Mouse (Mus musculus): ENCODE results near the gene BC048562. TPM values are rescaled to one million over a fixed set of nuclear protein-coding genes. Genes with fewer than 3 reads are reported as not detected.

BC048562 gene
- total and polyA plus RNA-seq, 2 experiments from 2014 or later = not detected

GRCm38 (mm10) chr9:108492043-108492750, 55.9 kb downstream of the BC048562 start:
- H3K4me1 ChIP-seq (ENCODE audit: insufficient read depth, low read length) = 0 out of 2 replicates have a peak, but pooled peaks cover 9% of the 10 kb centered on the region
- ATAC-seq (ENCODE audit: low FRiP score) (no peak), DNase-seq (ENCODE audit: low spot score) (no peak)
- TF ChIP-seq CTCF (IDR thresholded peaks at IDR 0.05) = no peak
- H3K9me3 ChIP-seq (ENCODE audit: low read length) = no peaks in the 10 kb centered on the region
- 0 out of 2 replicates have a peak overlapping the region, but pooled peaks have one; percentile 84 for H3K9ac ChIP-seq (replicated peaks; ENCODE audit: low read length, poor library complexity, severe bottlenecking)
- WGBS = 82% methylated on average over 16 of the region's 16 CpGs
- no peaks in the 10 kb centered on the region for H3K27me3 ChIP-seq (ENCODE audit: insufficient read depth, low read length)
- no peak overlapping the region for H3K27ac ChIP-seq (ENCODE audit: low read depth, low read length)
- H3K4me3 ChIP-seq (ENCODE audit: low read depth, low read length) = peak overlapping the region; percentile 96
- H3K36me3 ChIP-seq (ENCODE audit: insufficient read depth, low read length) = peaks cover 47% of the 10 kb centered on the region
- peak overlapping the region; percentile 57 for H3K4me2 ChIP-seq (ENCODE audit: low read depth, low read length, poor library complexity, severe bottlenecking)

- no peaks in the 10 kb centered on the region for H3K9me3 ChIP-seq (ENCODE audit: low read length)
- no peak for DNase-seq (ENCODE audit: low spot score)
- ATAC-seq (ENCODE audit: low FRiP score) = no peak
- 97% methylated on average over 8 of the region's 8 CpGs for WGBS
- no peak overlapping the region for H3K9ac ChIP-seq (replicated peaks; ENCODE audit: low read length, poor library complexity, severe bottlenecking)
- H3K4me1 ChIP-seq (ENCODE audit: insufficient read depth, low read length) = 0 out of 2 replicates have a peak, but pooled peaks cover 9% of the 10 kb centered on the region
- no peak overlapping the region for H3K27ac ChIP-seq (ENCODE audit: low read depth, low read length)
- peaks cover 57% of the 10 kb centered on the region for H3K36me3 ChIP-seq (ENCODE audit: insufficient read depth, low read length)
- H3K27me3 ChIP-seq (ENCODE audit: insufficient read depth, low read length) = no peaks in the 10 kb centered on the region
- no peak overlapping the region for H3K4me3 ChIP-seq (ENCODE audit: low read depth, low read length)
- no peak for TF ChIP-seq CTCF (IDR thresholded peaks at IDR 0.05)
- no peak overlapping the region for H3K4me2 ChIP-seq (ENCODE audit: low read depth, low read length, poor library complexity, severe bottlenecking)
These were observed 57.0 kb downstream of the BC048562 start for GRCm38 (mm10) chr9:108493246-108493645.

- Histone ChIP-seq H3K9me3 (ENCODE audit: low read length) (no peaks in the 10 kb centered on the region), H3K27me3 (ENCODE audit: insufficient read depth, low read length) (no peaks in the 10 kb centered on the region), H3K36me3 (ENCODE audit: insufficient read depth, low read length) (peaks cover 67% of the 10 kb centered on the region), H3K4me2 (ENCODE audit: low read depth, low read length, poor library complexity, severe bottlenecking) (no peak overlapping the region), H3K4me1 (ENCODE audit: insufficient read depth, low read length) (0 out of 2 replicates have a peak, but pooled peaks cover 9% of the 10 kb centered on the region), H3K9ac (replicated peaks; ENCODE audit: low read length, poor library complexity, severe bottlenecking) (no peak overlapping the region), H3K4me3 (ENCODE audit: low read depth, low read length) (no peak overlapping the region), H3K27ac (ENCODE audit: low read depth, low read length) (no peak overlapping the region)
- 95% methylated on average over 19 of the region's 19 CpGs for WGBS
- DNase-seq (ENCODE audit: low spot score) (no peak), ATAC-seq (ENCODE audit: low FRiP score) (no peak)
- TF ChIP-seq CTCF (IDR thresholded peaks at IDR 0.05) = no peak
These were observed 58.0 kb downstream of the BC048562 start for GRCm38 (mm10) chr9:108494146-108494825.

- Histone ChIP-seq H3K4me2 (ENCODE audit: low read depth, low read length, poor library complexity, severe bottlenecking) (no peak overlapping the region), H3K4me3 (ENCODE audit: low read depth, low read length) (no peak overlapping the region)
- no peak for DNase-seq (ENCODE audit: low spot score)
These were observed 58.6 kb downstream of the BC048562 start for GRCm38 (mm10) chr9:108494905-108495304.

More at GRCm38 (mm10) chr9:108494905-108495304, 58.6 kb downstream of the BC048562 start:
- Histone ChIP-seq H3K36me3 (ENCODE audit: insufficient read depth, low read length) (peaks cover 74% of the 10 kb centered on the region), H3K9ac (replicated peaks; ENCODE audit: low read length, poor library complexity, severe bottlenecking) (no peak overlapping the region), H3K27me3 (ENCODE audit: insufficient read depth, low read length) (no peaks in the 10 kb centered on the region), H3K4me1 (ENCODE audit: insufficient read depth, low read length) (0 out of 2 replicates have a peak, but pooled peaks cover 8% of the 10 kb centered on the region), H3K27ac (ENCODE audit: low read depth, low read length) (no peak overlapping the region), H3K9me3 (ENCODE audit: low read length) (no peaks in the 10 kb centered on the region)
- no peak for ATAC-seq (ENCODE audit: low FRiP score)
- WGBS = 86% methylated on average over 10 of the region's 10 CpGs
- TF ChIP-seq CTCF (IDR thresholded peaks at IDR 0.05) = no peak

Other genes with a start within 250 kb of the BC048562 start
- 59.4 and 60.6 TPM in 2 replicates for gene Bsn, start 246.1 kb upstream of the BC048562 start, total RNA-seq (2014; rRNA removed)
- gene Bsn, start 246.1 kb upstream of the BC048562 start, polyA plus RNA-seq (2015; fragmentation: Nextera tagmentation; extraction: Ambion mirVana) = 6.1 and 7.7 TPM in 2 replicates
- 126 and 141 TPM in 2 replicates for gene Dag1, start 172.5 kb upstream of the BC048562 start, total RNA-seq (2014; rRNA removed)
- gene Dag1, start 172.5 kb upstream of the BC048562 start, polyA plus RNA-seq (2015; fragmentation: Nextera tagmentation; extraction: Ambion mirVana) = 78.7 and 79.7 TPM in 2 replicates
- 80.7 and 107 TPM in 2 replicates for gene Nicn1, start 146.1 kb upstream of the BC048562 start, total RNA-seq (2014; rRNA removed)
- 122 and 142 TPM in 2 replicates for gene Nicn1, start 146.1 kb upstream of the BC048562 start, polyA plus RNA-seq (2015; fragmentation: Nextera tagmentation; extraction: Ambion mirVana)
- 27.7 and 30.2 TPM in 2 replicates for gene Amt, start 139.6 kb upstream of the BC048562 start, total RNA-seq (2014; rRNA removed)
- 28.1 and 30.9 TPM in 2 replicates for gene Amt, start 139.6 kb upstream of the BC048562 start, polyA plus RNA-seq (2015; fragmentation: Nextera tagmentation; extraction: Ambion mirVana)
- gene Rhoa, start 130.4 kb upstream of the BC048562 start, total RNA-seq (2014; rRNA removed) = 120 and 124 TPM in 2 replicates
- gene Rhoa, start 130.4 kb upstream of the BC048562 start, polyA plus RNA-seq (2015; fragmentation: Nextera tagmentation; extraction: Ambion mirVana) = 242 and 252 TPM in 2 replicates
- gene Tcta, start 130.3 kb upstream of the BC048562 start, total RNA-seq (2014; rRNA removed) = 59.8 and 61.2 TPM in 2 replicates
- gene Tcta, start 130.3 kb upstream of the BC048562 start, polyA plus RNA-seq (2015; fragmentation: Nextera tagmentation; extraction: Ambion mirVana) = 76.3 and 79.8 TPM in 2 replicates
- 225 and 226 TPM in 2 replicates for gene Gpx1, start 97.6 kb upstream of the BC048562 start, total RNA-seq (2014; rRNA removed)
- gene Gpx1, start 97.6 kb upstream of the BC048562 start, polyA plus RNA-seq (2015; fragmentation: Nextera tagmentation; extraction: Ambion mirVana) = 430 and 447 TPM in 2 replicates
- gene Usp4, start 88.6 kb upstream of the BC048562 start, total RNA-seq (2014; rRNA removed) = 114 and 132 TPM in 2 replicates
- 102 and 106 TPM in 2 replicates for gene Usp4, start 88.6 kb upstream of the BC048562 start, polyA plus RNA-seq (2015; fragmentation: Nextera tagmentation; extraction: Ambion mirVana)
- 2.1 and 3.0 TPM in 2 replicates for gene 1700102P08Rik, start 43.7 kb upstream of the BC048562 start, total RNA-seq (2014; rRNA removed)
- 0.99 and 1.4 TPM in 2 replicates for gene 1700102P08Rik, start 43.7 kb upstream of the BC048562 start, polyA plus RNA-seq (2015; fragmentation: Nextera tagmentation; extraction: Ambion mirVana)
- 1.5 and 2.0 TPM in 2 replicates for gene Ccdc36, start 8.0 kb upstream of the BC048562 start, total RNA-seq (2014; rRNA removed)
- 1.9 TPM in 2 replicates for gene Ccdc36, start 8.0 kb upstream of the BC048562 start, polyA plus RNA-seq (2015; fragmentation: Nextera tagmentation; extraction: Ambion mirVana)
- gene Ccdc71, start 24.0 kb downstream of the BC048562 start, total RNA-seq (2014; rRNA removed) = 37.3 and 39.8 TPM in 2 replicates
- 56.8 and 61.2 TPM in 2 replicates for gene Ccdc71, start 24.0 kb downstream of the BC048562 start, polyA plus RNA-seq (2015; fragmentation: Nextera tagmentation; extraction: Ambion mirVana)
- 82.4 and 86.3 TPM in 2 replicates for gene Klhdc8b, start 25.1 kb downstream of the BC048562 start, total RNA-seq (2014; rRNA removed)
- gene Klhdc8b, start 25.1 kb downstream of the BC048562 start, polyA plus RNA-seq (2015; fragmentation: Nextera tagmentation; extraction: Ambion mirVana) = 56.1 and 59.2 TPM in 2 replicates
- gene Lamb2, start 43.3 kb downstream of the BC048562 start, total RNA-seq (2014; rRNA removed) = 56.5 and 169 TPM in 2 replicates
- 15.8 and 18.5 TPM in 2 replicates for gene Lamb2, start 43.3 kb downstream of the BC048562 start, polyA plus RNA-seq (2015; fragmentation: Nextera tagmentation; extraction: Ambion mirVana)
- gene Usp19, start 54.1 kb downstream of the BC048562 start, total RNA-seq (2014; rRNA removed) = 86.5 and 113 TPM in 2 replicates
- gene Usp19, start 54.1 kb downstream of the BC048562 start, polyA plus RNA-seq (2015; fragmentation: Nextera tagmentation; extraction: Ambion mirVana) = 48.2 and 50.7 TPM in 2 replicates
- 107 and 146 TPM in 2 replicates for gene Qars, start 71.2 kb downstream of the BC048562 start, total RNA-seq (2014; rRNA removed)
- 62.0 and 62.6 TPM in 2 replicates for gene Qars, start 71.2 kb downstream of the BC048562 start, polyA plus RNA-seq (2015; fragmentation: Nextera tagmentation; extraction: Ambion mirVana)
- gene Qrich1, start 80.3 kb downstream of the BC048562 start, total RNA-seq (2014; rRNA removed) = 240 and 284 TPM in 2 replicates
- 103 and 109 TPM in 2 replicates for gene Qrich1, start 80.3 kb downstream of the BC048562 start, polyA plus RNA-seq (2015; fragmentation: Nextera tagmentation; extraction: Ambion mirVana)
- 81.3 and 81.7 TPM in 2 replicates for gene Impdh2, start 123.8 kb downstream of the BC048562 start, total RNA-seq (2014; rRNA removed)
- gene Impdh2, start 123.8 kb downstream of the BC048562 start, polyA plus RNA-seq (2015; fragmentation: Nextera tagmentation; extraction: Ambion mirVana) = 93.7 and 96.6 TPM in 2 replicates
- gene Ndufaf3, start 131.0 kb downstream of the BC048562 start, total RNA-seq (2014; rRNA removed) = 56.9 and 62.9 TPM in 2 replicates
- gene Ndufaf3, start 131.0 kb downstream of the BC048562 start, polyA plus RNA-seq (2015; fragmentation: Nextera tagmentation; extraction: Ambion mirVana) = 93.1 and 93.8 TPM in 2 replicates
- 98.3 and 119 TPM in 2 replicates for gene Dalrd3, start 133.4 kb downstream of the BC048562 start, total RNA-seq (2014; rRNA removed)
- 310 and 313 TPM in 2 replicates for gene Dalrd3, start 133.4 kb downstream of the BC048562 start, polyA plus RNA-seq (2015; fragmentation: Nextera tagmentation; extraction: Ambion mirVana)
- gene Wdr6, start 142.3 kb downstream of the BC048562 start, total RNA-seq (2014; rRNA removed) = 610 and 628 TPM in 2 replicates
- 378 and 391 TPM in 2 replicates for gene Wdr6, start 142.3 kb downstream of the BC048562 start, polyA plus RNA-seq (2015; fragmentation: Nextera tagmentation; extraction: Ambion mirVana)
- 51.7 and 65.8 TPM in 2 replicates for gene P4htm, start 161.2 kb downstream of the BC048562 start, total RNA-seq (2014; rRNA removed)
- gene P4htm, start 161.2 kb downstream of the BC048562 start, polyA plus RNA-seq (2015; fragmentation: Nextera tagmentation; extraction: Ambion mirVana) = 48.7 and 53.5 TPM in 2 replicates
- 43.1 and 61.9 TPM in 2 replicates for gene Arih2, start 212.9 kb downstream of the BC048562 start, total RNA-seq (2014; rRNA removed)
- 36.7 and 37.3 TPM in 2 replicates for gene Arih2, start 212.9 kb downstream of the BC048562 start, polyA plus RNA-seq (2015; fragmentation: Nextera tagmentation; extraction: Ambion mirVana)
- gene Slc25a20, start 225.6 kb downstream of the BC048562 start, total RNA-seq (2014; rRNA removed) = 32.5 and 50.8 TPM in 2 replicates
- gene Slc25a20, start 225.6 kb downstream of the BC048562 start, polyA plus RNA-seq (2015; fragmentation: Nextera tagmentation; extraction: Ambion mirVana) = 44.4 and 45.4 TPM in 2 replicates